Mouse (Mus musculus) splenic B cell, adult 2 months (primary cell): ENCODE data around the gene Vcl.

Experiments used
- DNase-seq: peaks from one replicate; pipeline ENCODE4 v3.0.0-alpha.2; 2011; ENCODE audit warnings: low read depth, low spot score
- H3K27me3 ChIP-seq: 2 replicates; pipeline ENCODE4 v1.6.1; 2012; ENCODE audit warnings: mild to moderate bottlenecking, low read length, moderate library complexity, mixed read lengths; ENCODE audit not compliant: control insufficient read depth, poor library complexity, insufficient read depth, severe bottlenecking
- H3K36me3 ChIP-seq: 2 replicates; pipeline ENCODE4 v1.6.1; 2012; ENCODE audit warnings: mild to moderate bottlenecking, low read length, moderate library complexity, mixed read lengths; ENCODE audit not compliant: control insufficient read depth, poor library complexity, insufficient read depth, severe bottlenecking

The Vcl gene

DNA sequence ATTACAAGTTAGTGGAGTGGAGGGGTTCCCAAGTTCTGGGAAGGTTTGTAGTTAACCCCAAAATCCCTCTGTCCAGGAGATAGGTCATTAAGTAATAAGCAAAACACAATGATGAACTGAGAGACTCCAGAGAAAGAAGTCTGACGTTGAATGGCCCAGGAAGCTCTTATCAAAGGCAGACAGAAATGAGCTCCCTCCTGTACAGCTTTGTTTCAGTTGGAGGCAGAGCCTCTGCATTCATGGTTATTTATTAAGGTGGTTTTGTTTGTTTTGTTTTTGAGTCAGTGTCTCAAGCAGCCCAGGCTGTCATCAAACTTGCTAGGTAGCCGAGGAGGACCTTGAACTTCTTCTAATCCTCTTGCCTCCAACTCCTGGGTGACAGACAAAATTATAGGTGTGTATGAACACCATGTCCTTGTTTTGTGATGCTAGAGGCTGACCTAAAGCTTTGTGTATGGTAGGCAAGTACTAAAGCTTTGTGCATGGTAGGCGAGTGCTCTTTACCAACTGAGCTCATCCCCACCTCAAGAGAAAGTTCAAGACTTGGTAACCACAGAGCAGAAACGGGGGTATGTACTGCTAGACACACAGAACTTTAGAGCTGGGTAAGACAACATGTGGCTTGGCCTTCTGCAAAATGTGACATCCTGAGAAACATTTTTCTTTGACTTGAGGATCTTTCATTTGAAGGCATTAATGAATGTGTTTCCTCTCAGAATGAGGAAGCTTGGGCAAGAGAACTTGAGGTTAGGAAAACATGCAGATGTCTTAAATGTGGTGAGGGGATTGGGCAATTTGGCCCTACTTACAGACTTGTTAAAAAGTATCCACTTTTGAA, 1.5 kb upstream of the Vcl start:
- Histone ChIP-seq H3K27me3 (no peaks in the 10 kb centered on the region), H3K36me3 (no peaks in the 10 kb centered on the region)
- DNase-seq = peak; percentile 19

DNA sequence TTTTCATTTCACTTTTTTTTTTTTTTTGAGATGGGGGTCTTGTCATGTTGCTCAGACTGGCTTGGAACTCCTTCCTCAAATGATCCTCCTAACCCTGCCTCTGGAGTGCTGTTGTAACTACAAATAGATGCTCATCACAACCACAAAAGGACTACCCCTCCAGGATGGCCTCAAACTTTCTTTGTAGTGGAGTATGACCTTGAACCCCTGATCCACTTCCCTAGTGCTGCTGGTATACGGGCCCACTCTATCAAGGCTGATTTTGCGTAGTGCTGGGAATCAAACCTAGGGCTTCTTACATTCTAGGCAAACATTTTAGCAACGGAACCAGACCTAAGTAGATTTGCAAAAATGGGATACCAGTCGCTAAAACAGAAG, 901 bp upstream of the Vcl start:
- no peaks in the 10 kb centered on the region for H3K36me3 ChIP-seq
- DNase-seq = no peak
- no peaks in the 10 kb centered on the region for H3K27me3 ChIP-seq

DNA sequence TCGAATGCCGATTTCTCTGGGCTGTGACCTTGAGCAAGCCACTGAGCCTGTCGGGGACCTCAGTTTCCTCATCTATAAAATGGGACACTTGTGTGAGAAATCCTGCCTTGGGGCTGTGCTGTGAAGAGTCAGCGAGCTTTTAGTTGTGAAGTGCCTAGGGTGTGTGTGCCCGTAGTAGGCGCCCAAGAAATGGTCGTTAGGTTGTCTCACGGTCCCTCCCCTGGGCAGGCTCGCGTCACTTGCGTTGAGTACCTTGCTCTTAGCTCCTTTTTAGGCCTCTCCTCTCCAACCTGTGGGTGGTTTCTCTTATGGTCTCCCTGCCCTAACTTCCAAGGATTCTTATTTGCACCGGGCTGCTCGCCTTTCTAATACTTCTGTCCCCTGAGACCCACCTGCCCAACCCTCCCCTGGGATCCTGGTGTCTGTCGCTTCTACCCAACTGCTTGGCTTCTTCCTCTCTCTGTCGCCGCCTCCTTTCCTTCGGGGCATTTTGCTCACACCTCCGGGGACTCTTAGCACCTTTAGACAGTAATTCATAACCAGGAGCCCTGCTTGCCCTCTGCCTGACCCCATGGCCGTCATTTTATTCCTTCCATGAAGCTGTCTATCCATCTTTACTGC, 726 bp downstream of the Vcl start:
- Histone ChIP-seq H3K36me3 (no peaks in the 10 kb centered on the region), H3K27me3 (no peaks in the 10 kb centered on the region)
- peak; percentile 74 for DNase-seq

DNA sequence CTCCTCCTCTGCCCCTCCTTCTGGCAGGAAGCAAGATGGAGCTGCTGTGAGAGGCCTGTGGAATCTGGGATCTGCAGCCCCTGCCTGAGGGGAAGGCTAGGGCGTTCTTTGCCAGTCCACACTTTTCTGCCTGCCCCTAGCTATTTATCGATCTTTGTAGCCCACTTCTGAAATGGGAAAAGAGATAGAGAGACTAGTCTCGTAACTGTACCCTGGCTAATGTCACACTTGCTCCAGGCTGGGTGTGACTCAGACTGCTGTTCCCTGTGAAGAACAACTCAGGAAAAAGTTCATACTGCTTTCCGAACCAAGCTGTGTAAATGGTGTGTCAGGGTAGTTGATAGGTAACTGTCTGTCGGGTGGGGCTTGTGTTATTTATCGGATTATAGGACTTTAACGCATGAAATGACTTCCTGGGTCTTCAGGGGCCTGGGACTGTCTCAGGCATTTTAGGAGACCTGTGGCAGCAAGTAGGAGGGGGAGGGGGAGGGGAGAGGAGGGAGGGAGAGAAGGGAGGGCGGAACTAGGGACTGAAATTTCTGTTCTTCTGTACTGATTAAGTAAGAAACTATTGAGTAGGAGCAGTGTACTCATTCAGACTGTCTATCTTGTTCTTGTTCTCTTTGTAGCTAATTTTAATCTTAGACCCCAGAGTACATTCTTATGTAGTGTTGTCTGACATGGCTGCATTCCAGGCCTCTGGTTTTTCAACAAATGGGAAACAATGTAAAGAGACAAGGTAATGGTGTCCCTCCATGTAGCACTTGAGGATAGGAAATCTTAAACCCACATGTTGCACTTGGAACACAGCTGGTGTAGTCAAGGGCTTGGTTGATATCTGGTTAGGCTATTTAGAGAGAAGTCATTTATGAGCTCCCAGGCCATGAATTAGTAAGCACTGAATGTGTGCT, 1.5 kb downstream of the Vcl start:
- no peaks in the 10 kb centered on the region for H3K36me3 ChIP-seq
- DNase-seq = no peak
- H3K27me3 ChIP-seq = no peaks in the 10 kb centered on the region

DNA sequence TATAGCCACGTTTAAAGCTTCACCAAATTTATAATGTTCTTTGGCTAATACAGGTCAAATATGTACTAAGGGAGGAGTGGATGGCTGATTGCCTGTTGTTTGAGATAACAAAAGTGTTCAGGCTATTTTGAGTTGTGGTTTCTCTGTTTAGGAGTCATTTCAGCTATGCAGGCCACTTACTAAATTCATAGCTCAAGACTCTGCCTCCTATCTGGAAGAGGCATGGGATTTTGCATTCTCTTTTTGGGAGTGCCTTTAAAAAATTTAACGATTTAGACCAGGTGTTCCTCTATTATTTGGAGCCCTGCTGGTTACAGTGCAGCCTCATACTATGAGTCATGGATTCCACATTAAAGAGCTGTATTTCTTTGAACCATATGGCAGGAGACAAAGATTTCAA, 9.2 kb downstream of the Vcl start:
- DNase-seq = no peak
- no peaks in the 10 kb centered on the region for H3K27me3 ChIP-seq
- no peaks in the 10 kb centered on the region for H3K36me3 ChIP-seq

DNA sequence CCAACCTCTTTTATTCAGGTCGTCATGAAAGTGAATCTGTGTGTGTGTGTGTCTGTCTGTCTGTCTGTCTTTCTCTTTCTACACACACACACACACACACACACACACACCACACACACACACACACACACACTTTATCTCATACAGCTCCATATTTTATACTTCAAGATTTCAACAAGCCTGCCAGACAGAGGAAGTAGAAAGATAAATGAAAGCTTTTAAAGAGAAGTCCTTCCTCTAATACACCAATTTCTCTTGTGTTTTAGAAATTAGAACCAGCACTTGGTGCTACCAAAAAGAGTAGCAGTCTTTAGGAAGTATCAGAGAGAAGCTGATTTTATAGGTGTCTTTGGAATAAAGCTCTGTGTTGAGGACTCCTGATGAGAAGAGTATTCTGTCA, 9.7 kb downstream of the Vcl start:
- no peak for DNase-seq
- Histone ChIP-seq H3K27me3 (no peaks in the 10 kb centered on the region), H3K36me3 (no peaks in the 10 kb centered on the region)

DNA sequence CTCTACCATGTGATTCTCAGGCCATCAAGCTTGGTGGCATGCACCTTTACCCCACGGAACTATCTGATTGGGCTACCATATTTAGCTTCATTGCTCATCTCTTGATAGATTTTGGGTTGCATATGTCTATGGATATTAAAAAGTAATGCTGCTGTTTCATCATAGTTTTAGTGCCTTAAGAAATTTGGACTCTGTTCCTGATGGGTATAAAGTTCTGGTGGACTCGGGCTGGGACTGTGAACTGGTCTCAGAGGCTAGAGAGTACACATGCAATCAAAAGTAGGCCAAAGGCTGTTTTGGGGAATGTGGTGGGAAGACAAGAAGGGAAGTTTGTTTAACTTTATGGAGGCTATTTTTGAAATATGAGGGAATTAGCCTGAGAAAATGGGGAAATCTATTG, 16.1 kb downstream of the Vcl start:
- Histone ChIP-seq H3K36me3 (no peaks in the 10 kb centered on the region), H3K27me3 (no peaks in the 10 kb centered on the region)
- DNase-seq = no peak

DNA sequence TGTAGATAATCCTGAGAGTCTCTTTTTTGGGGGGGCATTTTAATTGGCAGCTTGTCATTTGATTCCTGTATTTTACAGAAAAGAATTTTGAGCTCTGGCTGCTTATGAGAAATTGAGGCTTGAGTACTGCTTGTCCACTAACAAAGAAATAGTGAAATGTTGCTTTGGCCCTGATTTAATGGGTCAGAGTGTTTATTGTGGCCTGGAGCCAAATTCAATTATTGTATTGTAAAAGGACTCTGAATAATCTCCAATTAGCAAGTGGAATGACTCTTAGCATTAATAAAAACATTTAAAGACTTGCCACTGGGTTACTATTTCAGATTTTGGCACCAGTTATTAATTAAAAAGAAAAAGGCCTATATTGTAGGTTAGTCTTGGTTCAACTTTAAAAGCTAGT, 26.8 kb downstream of the Vcl start:
- no peaks in the 10 kb centered on the region for H3K36me3 ChIP-seq
- DNase-seq = no peak
- no peaks in the 10 kb centered on the region for H3K27me3 ChIP-seq

DNA sequence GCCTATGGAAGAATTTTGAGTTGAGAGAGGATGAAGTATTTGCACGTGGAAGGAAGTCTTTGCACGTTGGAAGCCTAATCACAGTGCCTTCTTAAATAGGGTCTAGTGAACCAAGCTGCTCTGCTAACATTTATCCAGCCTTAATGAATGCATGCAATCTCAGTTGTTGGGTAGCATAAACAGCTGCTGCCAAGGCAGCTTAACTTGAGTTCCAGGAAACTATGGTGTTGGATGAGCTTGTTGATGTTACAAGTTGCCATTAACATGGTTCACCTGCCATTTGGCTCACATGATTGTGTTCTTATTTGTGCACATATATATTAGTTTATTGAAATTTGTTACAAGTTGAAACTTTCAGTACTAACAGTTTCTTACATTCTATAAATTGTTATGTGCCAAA, 29.8 kb downstream of the Vcl start:
- DNase-seq = no peak
- no peaks in the 10 kb centered on the region for H3K36me3 ChIP-seq

DNA sequence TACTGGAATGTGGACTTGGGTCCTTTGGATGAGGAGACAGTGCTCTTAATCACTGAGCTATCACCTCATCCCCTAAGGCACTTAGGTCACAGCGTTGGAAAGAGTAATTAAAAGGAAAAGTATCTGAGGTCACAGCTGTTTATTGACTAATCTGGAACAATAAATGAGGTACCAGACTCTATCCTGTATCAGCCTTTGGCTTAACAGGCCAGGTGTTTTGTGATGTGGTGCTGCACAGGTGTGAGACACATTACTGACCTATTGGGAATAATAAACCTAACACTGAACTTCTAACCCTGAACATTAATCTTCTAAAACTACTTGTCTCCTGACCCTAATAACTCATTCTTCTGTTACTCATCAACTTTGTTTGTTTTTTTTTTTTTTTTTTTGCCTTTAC, 33.3 kb downstream of the Vcl start:
- DNase-seq = no peak

More for the DNA sequence above, 29.8 kb downstream of the Vcl start:
- H3K27me3 ChIP-seq = no peaks in the 10 kb centered on the region

DNA sequence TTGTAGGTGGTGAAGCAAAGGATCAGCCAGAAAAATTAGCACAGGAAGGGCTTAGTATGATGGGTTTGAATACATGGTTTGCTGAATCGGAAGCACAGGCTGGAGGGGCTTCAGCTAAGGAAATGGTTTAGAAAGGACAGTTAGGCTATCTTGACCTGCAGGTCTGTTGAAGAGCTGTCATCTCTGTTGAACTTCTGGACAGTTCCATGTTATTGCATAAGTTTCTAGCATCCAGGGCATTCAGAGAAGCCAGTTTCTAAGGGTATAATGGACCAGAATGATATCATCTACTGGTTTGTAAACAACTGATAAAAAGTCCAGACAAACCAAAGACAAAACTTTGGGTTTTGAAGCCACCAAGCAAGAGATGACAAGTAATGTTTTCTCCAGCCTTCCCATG, 33.7 kb downstream of the Vcl start:
- no peaks in the 10 kb centered on the region for H3K27me3 ChIP-seq
- H3K36me3 ChIP-seq = no peaks in the 10 kb centered on the region
- no peak for DNase-seq

More for the DNA sequence above, 33.3 kb downstream of the Vcl start:
- Histone ChIP-seq H3K27me3 (no peaks in the 10 kb centered on the region), H3K36me3 (no peaks in the 10 kb centered on the region)

DNA sequence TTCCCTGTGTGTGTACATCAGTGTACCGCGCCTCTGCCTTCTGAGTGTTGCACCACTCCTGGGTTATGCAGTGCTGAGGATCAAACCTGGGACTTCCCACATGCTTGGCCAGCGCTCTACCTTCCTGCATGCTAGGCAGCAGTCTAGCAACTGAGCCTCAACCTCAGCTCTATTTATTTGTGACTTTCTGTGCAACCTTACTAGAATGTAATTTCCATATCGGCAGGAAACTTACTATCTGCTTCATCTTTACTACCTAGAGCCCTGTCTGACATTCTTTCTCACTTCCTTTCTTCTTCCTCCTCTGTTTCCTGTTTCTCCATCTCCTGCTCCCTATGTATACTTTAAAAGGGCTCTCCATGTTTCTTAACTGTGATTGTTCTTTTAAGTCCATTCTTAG, 34.7 kb downstream of the Vcl start:
- DNase-seq = no peak
- no peaks in the 10 kb centered on the region for H3K36me3 ChIP-seq

DNA sequence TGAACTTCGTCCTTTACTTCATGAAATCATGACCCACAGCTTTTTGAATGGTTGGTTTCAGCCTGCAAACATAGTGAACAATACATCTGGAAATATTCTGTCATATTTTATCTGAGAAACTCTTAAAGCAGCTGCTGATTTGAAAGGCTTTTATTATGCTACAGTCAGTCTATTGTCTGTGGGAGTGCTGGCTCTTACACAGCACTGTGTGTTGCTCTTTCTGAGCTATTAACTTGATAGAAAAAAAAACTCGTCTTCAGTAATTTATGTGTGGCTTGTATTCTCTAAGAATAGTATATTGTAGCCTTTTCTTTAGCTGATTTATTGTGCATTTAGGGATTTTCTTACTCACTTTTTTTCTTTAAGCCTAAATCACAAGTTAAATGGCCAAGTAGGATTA, 35.1 kb downstream of the Vcl start:
- DNase-seq = no peak
- no peaks in the 10 kb centered on the region for H3K27me3 ChIP-seq
- no peaks in the 10 kb centered on the region for H3K36me3 ChIP-seq

More for the DNA sequence above, 34.7 kb downstream of the Vcl start:
- no peaks in the 10 kb centered on the region for H3K27me3 ChIP-seq

DNA sequence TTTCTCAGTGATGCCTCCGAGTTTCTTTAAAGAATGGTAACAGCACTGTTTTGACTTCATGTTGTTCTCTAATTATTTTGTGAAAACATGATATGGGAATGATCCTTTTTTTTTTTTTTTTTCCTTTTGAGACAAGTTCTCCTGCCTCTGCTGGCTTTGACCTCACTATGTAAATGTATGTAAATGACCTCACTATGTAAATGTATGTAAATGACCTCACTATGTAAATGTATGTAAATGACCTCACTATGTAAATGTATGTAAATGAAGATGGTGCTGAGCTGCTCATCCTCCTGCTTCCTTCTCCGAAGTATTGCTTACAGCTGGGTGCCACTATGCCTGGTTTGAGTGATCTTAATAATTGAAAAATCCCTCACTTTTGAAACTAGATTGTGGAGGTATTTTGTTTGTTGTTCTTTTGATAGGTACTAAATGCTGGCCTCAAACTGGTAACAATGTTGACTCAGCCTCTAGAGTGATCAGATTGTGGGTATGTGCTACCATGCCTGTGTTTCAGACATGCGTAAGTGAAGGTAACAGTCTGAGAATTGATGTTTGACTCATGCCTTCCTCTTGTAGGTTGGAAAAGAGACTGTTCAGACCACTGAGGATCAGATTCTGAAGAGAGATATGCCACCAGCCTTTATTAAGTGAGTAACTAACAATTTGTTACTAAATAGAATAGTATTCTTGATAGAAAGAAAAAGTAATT, 37.9 kb downstream of the Vcl start:
- Histone ChIP-seq H3K36me3 (no peaks in the 10 kb centered on the region), H3K27me3 (no peaks in the 10 kb centered on the region)
- DNase-seq = no peak
